Mouse (Mus musculus) cortical plate, adult 2 months (tissue): ENCODE results near the gene Gabbr2.

Source experiments
- CTCF ChIP-seq: fragments of 200-500 bp; IDR thresholded peaks from 2 replicates; pipeline ENCODE4 v1.5.1; 2011; ENCODE audit warnings: mild to moderate bottlenecking, control low read depth, low read length; ENCODE audit not compliant: insufficient read depth; ENCODE audit errors: extremely low read depth
- POLR2A ChIP-seq: fragments of 200-500 bp; IDR thresholded peaks from 2 replicates; pipeline ENCODE4 v1.6.1; 2011; ENCODE audit warnings: mild to moderate bottlenecking, low read length, control low read depth; ENCODE audit not compliant: insufficient read depth; ENCODE audit errors: extremely low read depth

- no peak for TF ChIP-seq POLR2A
- TF ChIP-seq CTCF: no peak
Observed at GRCm38 (mm10) chr4:46959776-46960175, 31.9 kb downstream of the Gabbr2 start.
